Mouse (Mus musculus) E14TG2a.4 (cell line): ENCODE measurements around the gene Avpr1a.

ENCODE experiments used
- CTCF ChIP-seq: conservative IDR thresholded peaks from 2 replicates; pipeline ENCODE4 v1.5.1; 2014; ENCODE audit warnings: low read length
- NANOG ChIP-seq: IDR thresholded peaks from 2 replicates; pipeline ENCODE4 v1.6.1; 2014; ENCODE audit warnings: borderline replicate concordance, low read length, mixed read lengths
- POU5F1 ChIP-seq: IDR thresholded peaks from 2 replicates; pipeline ENCODE4 v1.6.1; 2014; ENCODE audit warnings: low read length, borderline replicate concordance

GRCm38 (mm10) chr10:122448717-122449611 is 665 bp downstream of the Avpr1a start:
- TF ChIP-seq CTCF (no peak), POU5F1 (no peak), NANOG (no peak)
